Mouse (Mus musculus): ENCODE measurements around the gene Adgrg6.

- no peak for TF ChIP-seq GATA1 (IDR thresholded peaks at IDR 0.05; ENCODE audit: borderline replicate concordance, low read length)
- TF ChIP-seq FLI1 (IDR thresholded peaks at IDR 0.05; ENCODE audit: low read length): no peak
Measured at GRCm38 (mm10) chr10:14459330-14459729, 86.1 kb downstream of the Adgrg6 start.

Data from megakaryocyte, embryonic 14.5 days (primary cell).